Mouse (Mus musculus) right cerebral cortex, postnatal 14 days (tissue): ENCODE data around the gene Ctu2.
A peak's percentile ranks its signal among the peaks of the same experiment; 100 is the strongest.

Experiments
- DNase-seq: peaks from one replicate; pipeline ENCODE4 v3.0.0; 2022

Ctu2 gene

DNA sequence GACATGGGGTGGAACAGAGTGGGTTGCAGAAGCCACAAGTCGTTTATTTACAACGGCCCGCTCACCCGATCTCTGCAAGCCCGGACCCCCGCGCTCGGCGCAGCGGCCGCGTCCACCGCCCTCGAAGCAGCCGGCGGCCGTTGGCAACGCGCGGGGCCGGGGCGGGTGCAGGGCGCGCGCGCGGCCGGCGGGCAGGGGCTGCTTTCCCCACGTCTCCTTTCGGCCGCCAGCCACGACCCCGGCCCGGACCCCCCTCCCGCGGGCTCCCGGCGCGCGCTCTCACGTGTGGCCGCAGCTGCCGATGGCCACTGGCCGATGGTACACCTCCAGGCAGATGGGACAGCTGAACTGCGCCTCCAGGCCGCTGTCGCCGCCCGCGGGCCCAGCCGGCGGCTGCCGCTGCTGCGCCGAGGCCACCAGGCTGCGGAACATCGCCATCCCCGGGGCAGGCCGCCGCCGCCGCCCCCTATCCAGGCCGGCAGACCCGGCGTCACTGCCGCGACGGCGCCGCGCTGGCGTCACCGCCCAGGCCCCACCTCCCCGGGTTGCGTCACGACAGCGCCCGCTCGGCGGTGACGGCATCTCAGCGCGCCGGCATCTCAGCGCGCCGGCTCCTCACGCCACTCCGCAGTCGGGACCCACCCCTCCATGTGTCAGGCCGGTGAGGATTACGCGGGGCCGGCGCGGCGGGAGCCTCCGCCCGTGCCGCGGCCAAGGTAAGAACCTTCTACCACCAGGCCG lies at the start of gene Ctu2, which contains the start of gene Rnf166:
Gene Ctu2, plus strand, starts transcription at position 564 of the 741 bp plus-strand sequence.
Gene Rnf166, minus strand, starts transcription at position 485 of the 741 bp plus-strand sequence.
- peak; percentile 96 for DNase-seq

DNA sequence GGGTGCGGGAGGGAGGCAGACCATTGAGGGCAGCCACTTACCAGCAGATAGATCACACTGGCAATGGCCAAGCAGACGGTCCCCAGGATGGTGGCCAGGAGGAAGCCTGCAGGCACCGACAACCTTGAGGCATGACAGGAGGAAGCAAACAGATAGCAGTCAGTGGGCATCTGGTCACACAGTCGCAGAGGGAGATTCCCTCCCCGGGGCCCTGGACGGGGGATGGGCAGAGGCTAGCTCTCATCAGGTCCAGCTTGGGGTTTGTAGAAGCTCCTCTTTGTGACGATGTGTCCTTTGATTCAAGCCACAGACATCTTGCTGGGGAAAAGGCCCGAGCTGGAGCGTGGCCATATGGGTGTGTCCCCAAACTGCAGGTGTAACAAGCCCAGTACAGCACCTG lies 49.8 kb upstream of the Ctu2 start:
- DNase-seq, result no peak

DNA sequence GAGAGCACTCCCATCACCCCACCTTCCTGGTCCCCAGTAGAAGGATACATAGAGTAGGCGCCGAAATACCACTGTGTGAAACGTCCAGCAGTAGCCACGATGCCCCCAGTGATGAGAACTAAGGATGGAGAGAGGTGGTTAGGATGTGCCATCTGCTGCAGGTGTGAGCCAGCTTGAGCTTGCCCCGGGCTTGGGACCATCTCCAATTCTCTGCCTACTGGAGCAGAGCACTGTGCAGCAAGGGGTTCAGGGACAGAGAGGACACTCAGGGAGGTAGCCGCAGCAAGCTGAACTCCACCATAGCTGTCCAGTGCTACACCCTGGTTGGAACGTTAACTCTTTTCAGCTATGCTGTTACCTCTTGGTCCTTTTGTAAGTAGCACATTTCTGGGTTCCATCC lies 48.3 kb upstream of the Ctu2 start:
- no peak for DNase-seq

- DNase-seq, result no peak
Observed at GRCm38 (mm10) chr8:122428163-122428562, 47.8 kb upstream of the Ctu2 start.

DNA sequence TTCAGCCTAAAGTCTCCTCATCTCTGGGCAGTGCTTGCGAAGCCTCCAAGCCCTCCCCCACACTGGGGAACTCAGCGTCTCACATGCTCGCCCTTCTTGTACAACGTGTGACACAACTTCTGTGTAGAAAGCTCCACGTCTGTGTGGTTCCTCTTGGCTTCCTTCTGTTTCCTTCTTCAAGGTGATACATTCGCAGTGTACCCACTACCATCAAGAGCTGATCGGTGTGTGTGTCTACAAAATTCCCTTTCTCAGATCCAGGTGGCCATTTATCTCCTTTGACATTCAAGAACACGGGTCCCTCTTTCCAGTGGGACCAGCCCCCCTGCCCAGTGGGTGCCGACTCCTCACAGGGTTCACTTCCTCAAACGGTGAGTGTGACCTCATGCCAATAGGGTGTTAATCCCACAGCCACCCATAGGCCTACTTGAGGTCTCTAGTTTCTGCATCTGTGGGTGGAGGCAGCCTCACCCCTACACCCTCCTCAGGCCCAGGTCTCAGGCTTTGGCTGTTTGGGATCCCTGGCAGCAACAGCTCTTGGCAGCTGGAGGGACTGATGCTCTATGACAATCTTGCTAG lies 45.8 kb upstream of the Ctu2 start:
- no peak for DNase-seq

GRCm38 (mm10) chr8:122430646-122431045 lies 45.3 kb upstream of the Ctu2 start:
- no peak for DNase-seq

DNA sequence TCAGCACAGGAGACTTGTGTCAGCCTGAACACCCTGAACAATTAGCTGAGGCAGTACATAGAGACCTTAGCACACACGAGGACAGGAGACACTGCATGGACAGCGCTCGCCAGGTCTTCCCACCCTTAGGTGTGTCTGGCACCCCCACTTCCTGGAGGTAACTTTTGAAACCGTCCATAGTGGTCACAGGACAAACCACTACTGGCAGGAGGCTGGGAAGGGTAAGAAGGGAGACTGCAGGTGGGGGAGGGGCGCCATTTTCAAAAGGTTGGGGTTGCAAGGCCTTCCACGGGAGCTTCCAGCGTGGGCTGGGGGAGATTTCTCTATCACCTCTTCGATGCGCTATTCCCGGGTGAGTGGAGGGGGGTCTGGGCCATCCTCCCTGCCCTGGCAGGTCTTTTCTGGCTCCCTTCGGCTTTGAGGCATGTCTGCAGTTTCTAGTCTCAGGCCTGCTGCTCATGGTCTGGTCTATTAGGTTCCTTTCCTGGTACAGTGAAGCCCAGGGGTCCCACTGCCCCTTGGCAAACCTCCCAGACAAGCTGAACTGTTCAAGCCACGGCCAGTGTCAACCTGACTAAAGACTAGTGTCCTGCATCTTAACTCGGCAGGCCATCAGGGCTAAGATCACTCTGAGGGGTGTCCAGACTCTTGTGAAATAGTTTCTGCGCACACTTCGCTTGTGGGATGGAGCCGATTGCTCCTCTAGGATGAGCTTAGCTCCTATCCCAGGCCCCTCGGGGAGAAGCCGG lies 44.1 kb upstream of the Ctu2 start:
- DNase-seq, result no peak

- DNase-seq, result no peak
Observed at GRCm38 (mm10) chr8:122432443-122433268, 43.3 kb upstream of the Ctu2 start, which contains the start of gene Cyba. Gene Cyba, minus strand, starts transcription at chr8:122432930.

- DNase-seq, result no peak
Observed at GRCm38 (mm10) chr8:122433269-122433905, 42.6 kb upstream of the Ctu2 start.

DNA sequence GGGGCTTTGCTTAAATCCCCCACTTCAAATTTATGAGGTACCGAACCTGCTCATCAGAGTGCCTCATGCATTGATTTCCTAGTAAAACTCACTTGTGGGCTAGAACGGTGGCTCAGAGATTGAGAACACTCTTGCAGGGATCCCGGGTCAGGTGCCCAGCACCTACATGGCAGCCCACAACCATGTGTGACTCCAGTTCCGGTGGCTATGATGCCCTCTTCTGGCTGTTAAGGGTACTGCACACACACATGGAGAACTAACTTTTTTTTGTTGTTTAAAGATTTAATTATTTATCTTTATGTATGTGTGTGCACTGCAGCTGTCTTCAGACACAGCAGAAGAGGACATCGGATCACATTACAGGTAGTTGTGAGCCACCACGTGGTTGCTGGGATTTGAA lies 40.6 kb upstream of the Ctu2 start:
- no peak for DNase-seq

DNA sequence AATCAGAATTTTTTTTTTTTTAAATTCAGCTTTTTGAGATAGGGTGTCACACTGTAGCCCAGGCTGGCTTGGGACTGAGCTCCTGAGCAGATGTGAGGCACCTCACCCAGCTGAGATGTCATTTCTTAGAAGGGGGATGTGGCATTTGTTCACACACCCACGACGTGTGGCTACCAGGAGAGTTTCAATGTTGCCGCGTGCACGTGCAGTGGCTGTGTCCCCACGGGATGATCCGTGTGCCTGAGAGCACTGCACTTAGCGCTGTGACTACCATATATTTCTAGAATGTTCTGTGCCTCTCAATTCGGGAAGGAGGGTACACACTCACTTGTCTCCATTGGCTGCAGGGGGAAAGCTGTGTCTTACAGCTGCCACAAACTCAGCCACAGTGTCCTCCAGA lies 39.8 kb upstream of the Ctu2 start:
- DNase-seq, result no peak

DNA sequence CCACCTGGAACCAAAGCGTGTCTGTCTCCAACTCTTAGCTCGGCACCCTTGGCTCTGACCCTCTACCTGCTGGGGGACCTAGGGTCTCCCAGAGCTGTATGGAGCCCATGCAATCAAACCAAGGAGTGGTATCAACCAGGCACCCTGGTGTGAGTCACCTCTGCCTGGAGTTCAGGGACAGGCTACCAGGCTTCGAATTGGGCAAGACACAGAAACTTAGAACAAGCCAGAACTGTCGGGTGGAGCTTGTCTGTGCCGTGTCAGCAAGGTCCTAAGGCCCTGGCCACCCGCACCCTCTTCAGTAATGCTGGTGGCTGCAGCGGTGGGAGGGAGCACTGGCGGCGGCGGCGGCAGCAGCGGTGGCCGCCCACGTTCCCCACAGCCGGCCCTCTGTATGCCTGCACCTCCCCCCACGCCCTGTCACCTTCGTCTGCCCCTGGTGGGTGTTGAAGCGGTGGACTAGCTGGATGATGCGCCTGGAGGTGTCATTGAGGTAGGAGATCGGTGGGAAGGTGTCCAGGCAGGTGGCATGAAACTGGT lies 39.3 kb upstream of the Ctu2 start:
- DNase-seq, result no peak

- DNase-seq, result no peak
Observed at GRCm38 (mm10) chr8:122437708-122438331, 38.1 kb upstream of the Ctu2 start.

- DNase-seq, result no peak
Observed at GRCm38 (mm10) chr8:122439336-122439735, 36.6 kb upstream of the Ctu2 start.

DNA sequence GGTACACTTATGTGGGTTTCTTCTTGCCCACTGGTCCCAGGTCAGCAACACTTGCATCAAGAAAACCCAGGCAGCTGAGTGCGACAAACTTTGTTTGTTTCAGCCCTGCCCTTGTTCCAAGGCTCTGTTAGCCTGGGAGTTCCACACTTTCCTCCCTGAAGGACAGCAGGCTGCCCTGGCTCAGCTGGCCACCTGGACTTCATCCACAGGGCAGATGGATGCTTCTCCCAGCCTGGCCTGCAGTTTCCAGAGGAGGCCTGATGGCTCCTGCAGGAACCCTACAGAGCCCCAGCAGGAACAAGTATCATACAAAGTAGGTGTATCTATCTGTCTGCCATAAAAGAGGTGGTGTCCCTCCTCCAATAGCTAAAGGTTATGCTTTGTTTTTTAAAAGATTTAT lies 34.6 kb upstream of the Ctu2 start:
- DNase-seq, result no peak

GRCm38 (mm10) chr8:122442356-122442755 lies 33.6 kb upstream of the Ctu2 start:
- DNase-seq, result no peak

DNA sequence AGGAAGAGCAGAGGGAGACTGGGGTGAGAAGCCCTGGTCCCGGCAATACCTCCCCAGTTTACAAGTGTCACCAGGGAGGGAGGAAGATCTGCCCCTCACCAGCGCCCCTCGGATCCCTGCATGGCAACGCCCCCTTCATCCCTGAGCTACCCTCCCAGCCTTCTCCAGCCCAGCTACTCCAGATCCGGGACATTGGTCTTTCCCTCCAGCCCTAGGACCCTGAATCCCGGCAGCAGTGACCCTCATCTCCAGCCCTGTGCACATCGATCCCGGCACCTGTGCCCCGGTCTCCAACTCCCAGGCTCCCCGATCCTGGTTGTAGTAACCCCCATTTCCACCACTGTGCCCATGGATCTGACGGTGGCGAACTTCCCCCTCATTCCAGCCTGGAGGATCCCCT lies 33.2 kb upstream of the Ctu2 start:
- no peak for DNase-seq

DNA sequence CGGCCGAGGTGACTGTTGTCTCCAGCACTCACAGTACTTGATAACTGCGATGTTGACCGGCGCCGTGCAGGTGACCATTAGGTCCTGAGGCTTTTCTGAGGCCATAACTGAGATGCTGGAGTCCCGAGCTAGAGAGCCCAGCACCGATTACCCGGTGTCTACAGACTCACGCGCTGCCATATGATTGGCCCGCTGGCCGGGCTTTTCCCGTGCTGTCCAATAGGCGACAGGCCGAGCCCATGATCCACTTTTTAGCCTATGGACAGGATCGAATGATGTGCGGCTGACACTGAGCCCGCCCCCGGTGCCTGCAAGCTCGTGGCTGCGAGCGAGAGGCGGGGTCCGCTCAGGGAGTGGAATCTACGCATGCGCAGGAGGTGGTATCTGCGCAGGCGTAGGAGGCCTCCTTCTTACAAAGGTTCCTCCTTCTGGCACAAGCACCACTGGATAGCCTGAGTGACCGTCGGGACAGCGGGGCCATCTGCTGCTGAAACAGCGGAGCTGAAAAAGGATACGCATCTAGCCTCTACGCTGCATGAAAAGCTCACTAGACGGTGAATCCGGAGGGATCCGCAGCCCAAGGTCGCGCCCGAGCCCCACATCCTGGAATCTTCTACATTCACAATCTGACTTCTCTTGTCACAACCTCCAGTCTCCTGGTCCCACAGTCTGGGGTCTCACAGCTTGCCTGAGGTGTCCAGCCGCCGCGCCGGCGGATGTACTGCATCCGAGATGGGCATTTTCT lies 32.5 kb upstream of the Ctu2 start, which contains the start of gene Mvd:
Gene Mvd, minus strand, starts transcription at position 161 of the 745 bp plus-strand sequence.
- DNase-seq, result peak; percentile 99

DNA sequence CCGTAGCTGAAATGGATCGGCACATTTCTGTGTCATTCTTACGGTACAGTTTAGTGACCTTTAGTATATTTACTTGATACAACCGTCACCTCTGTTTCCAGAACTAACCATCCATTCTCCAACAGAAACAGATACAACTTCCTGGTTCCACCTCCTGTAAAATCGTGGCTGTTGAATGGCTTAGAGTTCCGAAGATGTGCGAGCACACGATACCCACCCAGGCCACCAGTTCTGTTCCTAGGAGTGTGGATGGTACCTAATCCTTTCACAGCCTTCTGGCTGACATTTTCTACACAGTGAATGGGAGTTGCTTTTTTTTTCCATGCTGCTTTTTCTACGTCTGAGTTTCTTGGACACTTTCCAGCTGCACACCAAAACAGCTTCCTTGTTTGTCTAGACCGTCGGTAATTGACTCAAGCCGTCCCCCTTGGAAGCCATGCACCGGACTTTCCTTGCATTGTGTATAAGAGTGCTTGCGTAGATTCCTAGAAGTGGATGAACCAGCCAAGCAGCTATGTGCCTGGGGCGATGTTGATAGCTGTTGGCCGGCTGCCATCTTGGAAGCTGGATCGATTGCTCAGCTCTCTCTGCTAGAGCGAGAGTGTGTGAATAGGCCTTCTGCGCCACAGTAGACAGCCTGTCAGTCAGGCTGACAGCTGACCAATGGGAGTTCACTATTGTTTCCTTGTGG lies 31.7 kb upstream of the Ctu2 start:
- peak; percentile 85 for DNase-seq

- DNase-seq, result no peak
Observed at GRCm38 (mm10) chr8:122445203-122445602, 30.7 kb upstream of the Ctu2 start.
